Mouse (Mus musculus) left cerebral cortex, postnatal 14 days (tissue): ENCODE results near the gene Pak4. TPM values are rescaled to one million over a fixed set of nuclear protein-coding genes. Genes with fewer than 3 reads are reported as not detected.

ENCODE experiments used
- DNase-seq, 2 experiments: peaks; one replicate each; pipeline ENCODE4 v3.0.0; 2021 to 2022; ENCODE audit warnings: low spot score in 2 of 2, mixed read lengths in 1 of 2
- intact Hi-C: fragments of 180-260 bp; cut with DNase I; formaldehyde crosslinking; loops from one replicate; pipeline ENCODE4 v1.15.1; 2025
- total RNA-seq, 2 experiments: library from RNA; stranded (reverse); gene quantifications; 2 replicates each; pipeline ENCODE4 v1.2.3; 2021

Pak4 gene
- total RNA-seq, 2 experiments from 2014 or later: 8.7 to 10.0 TPM

GRCm38 (mm10) chr7:28593206-28594111, 4.5 kb downstream of the Pak4 start:
- DNase-seq: no peak
- intact Hi-C loops: no loop called here

GRCm38 (mm10) chr7:28591862-28592261, 6.1 kb downstream of the Pak4 start:
- DNase-seq: no peak
- intact Hi-C loops: no loop called here

- DNase-seq: no peak
- intact Hi-C loops: no loop called here
Observed at GRCm38 (mm10) chr7:28587644-28588043, 10.3 kb downstream of the Pak4 start.

GRCm38 (mm10) chr7:28586663-28587411, 11.1 kb downstream of the Pak4 start:
- DNase-seq: no peak
- intact Hi-C loops: no loop called here

GRCm38 (mm10) chr7:28585001-28585400, 13.0 kb downstream of the Pak4 start:
- intact Hi-C loops: no loop called here
- no peak for DNase-seq

- intact Hi-C loops: no loop called here
Observed at GRCm38 (mm10) chr7:28584468-28584867, 13.5 kb downstream of the Pak4 start.

GRCm38 (mm10) chr7:28583570-28584344, 14.2 kb downstream of the Pak4 start:
- intact Hi-C loops: no loop called here
- no peak for DNase-seq

More at GRCm38 (mm10) chr7:28584468-28584867, 13.5 kb downstream of the Pak4 start:
- DNase-seq: no peak

GRCm38 (mm10) chr7:28582841-28583240, 15.1 kb downstream of the Pak4 start:
- DNase-seq: no peak

GRCm38 (mm10) chr7:28581721-28582120, 16.3 kb downstream of the Pak4 start:
- intact Hi-C loops: no loop called here
- DNase-seq: no peak

More at GRCm38 (mm10) chr7:28582841-28583240, 15.1 kb downstream of the Pak4 start:
- intact Hi-C loops: no loop called here

GRCm38 (mm10) chr7:28579826-28580225, 18.2 kb downstream of the Pak4 start:
- intact Hi-C loops: no loop called here
- DNase-seq: no peak

- DNase-seq: no peak
Observed at GRCm38 (mm10) chr7:28578543-28579053, 19.4 kb downstream of the Pak4 start.

GRCm38 (mm10) chr7:28577826-28578542, 20.0 kb downstream of the Pak4 start:
- no peak for DNase-seq
- intact Hi-C loops: no loop called here

More at GRCm38 (mm10) chr7:28578543-28579053, 19.4 kb downstream of the Pak4 start:
- intact Hi-C loops: no loop called here

- peak in 1 of 2 experiments; percentile 37 for DNase-seq
- intact Hi-C loops: no loop called here
Observed at GRCm38 (mm10) chr7:28576271-28576914, 21.6 kb downstream of the Pak4 start.

GRCm38 (mm10) chr7:28575597-28575996, 22.4 kb downstream of the Pak4 start:
- intact Hi-C loops: no loop called here
- DNase-seq: no peak

GRCm38 (mm10) chr7:28573236-28573635, 24.7 kb downstream of the Pak4 start:
- intact Hi-C loops: no loop called here
- DNase-seq: no peak

- intact Hi-C loops: no loop called here
- DNase-seq: no peak
Observed at GRCm38 (mm10) chr7:28572689-28573088, 25.3 kb downstream of the Pak4 start.

GRCm38 (mm10) chr7:28570982-28571682, 26.9 kb downstream of the Pak4 start:
- DNase-seq: peak; percentile 50 to 51
- intact Hi-C loops: no loop called here
